Mouse (Mus musculus) bone marrow macrophage, adult 2 months (primary cell): ENCODE data around the gene Exoc3l2.

Experiments used
- CTCF ChIP-seq: IDR thresholded peaks from 2 replicates; pipeline ENCODE4 v1.5.1; 2012; ENCODE audit warnings: low read depth, mild to moderate bottlenecking, low read length, moderate library complexity
- POLR2A ChIP-seq: IDR thresholded peaks from 2 replicates; pipeline ENCODE4 v1.6.1; 2012; ENCODE audit warnings: mild to moderate bottlenecking, low read depth, low read length, borderline replicate concordance

- TF ChIP-seq CTCF (no peak), POLR2A (no peak)
These were observed 60.1 kb downstream of the Exoc3l2 start for GRCm38 (mm10) chr7:19523017-19523756.
